Mouse (Mus musculus): ENCODE results near the gene Htr3a.

The Htr3a gene

DNA sequence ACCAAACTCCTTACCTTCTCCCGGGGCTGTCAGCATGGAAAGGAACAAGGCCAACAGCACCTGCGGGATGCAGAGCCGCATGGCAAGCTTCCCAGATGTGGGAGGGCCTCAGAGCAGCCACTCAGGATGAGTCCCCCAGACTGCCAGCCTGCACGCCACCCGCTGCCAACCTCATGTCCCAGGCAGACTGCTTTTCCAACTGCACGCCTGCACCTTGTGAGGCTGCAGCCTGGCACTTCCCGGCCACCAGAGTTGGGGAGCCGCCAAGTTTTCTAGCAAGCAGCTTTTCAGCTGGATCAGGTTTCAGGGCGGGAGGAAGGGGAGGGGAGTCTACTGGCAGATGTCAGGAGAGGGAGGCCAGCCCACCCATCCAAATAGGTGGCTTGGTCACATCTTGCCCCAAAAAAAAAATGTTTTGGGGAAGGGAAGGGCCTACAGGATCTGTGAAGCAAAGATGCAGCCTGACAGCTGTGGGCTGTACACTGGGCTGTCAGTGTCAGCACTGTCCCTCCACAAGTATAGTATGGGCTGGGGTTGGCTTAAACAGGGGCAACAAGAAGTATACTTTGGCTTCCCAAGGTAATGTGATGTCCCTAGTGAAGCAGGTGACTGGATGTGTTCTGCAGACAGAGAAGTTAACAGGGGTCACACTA lies at the start of gene Htr3a:
Gene Htr3a, minus strand, starts transcription at position 215 of the 653 bp plus-strand sequence.
- peak; percentile 47 to 59 for DNase-seq

DNA sequence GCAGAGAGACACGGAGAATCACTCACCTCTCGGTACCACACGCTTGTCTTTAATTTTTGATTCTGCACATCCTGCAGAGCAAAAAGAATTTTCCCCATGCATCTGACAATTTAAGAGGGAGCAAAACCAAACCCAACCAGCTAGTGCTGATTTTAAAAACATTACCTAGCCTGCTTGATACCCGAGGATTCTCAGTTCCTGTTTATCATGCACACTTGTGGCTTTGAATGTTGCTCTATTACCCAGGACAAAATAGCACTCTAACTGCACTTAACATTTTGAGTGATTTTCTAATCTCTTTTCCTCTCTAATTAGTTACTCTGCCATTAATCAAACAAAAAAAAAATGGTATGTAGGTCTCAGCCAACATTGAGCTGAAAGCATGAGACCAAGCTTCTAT lies 36.7 kb upstream of the Htr3a start:
- DNase-seq: no peak

DNA sequence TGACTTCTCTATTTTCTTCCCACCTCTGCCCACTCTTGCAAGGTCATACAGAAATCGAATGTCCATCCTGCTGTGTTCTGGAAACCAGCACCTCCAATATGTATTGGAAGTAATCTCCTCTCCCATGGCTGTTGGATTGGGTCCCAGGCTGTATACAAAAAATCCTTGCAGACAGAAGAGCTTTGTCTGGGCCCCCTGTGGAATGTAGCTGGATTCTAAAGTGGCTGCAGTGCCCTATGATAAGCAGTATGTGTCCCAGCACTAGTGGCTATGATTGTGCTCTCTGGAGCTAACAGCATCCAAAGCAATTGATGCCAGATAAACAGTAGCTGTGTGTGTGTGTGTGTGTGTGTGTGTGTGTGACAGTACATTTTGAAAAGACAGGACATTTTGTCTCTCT lies 31.4 kb upstream of the Htr3a start:
- no peak for DNase-seq

DNA sequence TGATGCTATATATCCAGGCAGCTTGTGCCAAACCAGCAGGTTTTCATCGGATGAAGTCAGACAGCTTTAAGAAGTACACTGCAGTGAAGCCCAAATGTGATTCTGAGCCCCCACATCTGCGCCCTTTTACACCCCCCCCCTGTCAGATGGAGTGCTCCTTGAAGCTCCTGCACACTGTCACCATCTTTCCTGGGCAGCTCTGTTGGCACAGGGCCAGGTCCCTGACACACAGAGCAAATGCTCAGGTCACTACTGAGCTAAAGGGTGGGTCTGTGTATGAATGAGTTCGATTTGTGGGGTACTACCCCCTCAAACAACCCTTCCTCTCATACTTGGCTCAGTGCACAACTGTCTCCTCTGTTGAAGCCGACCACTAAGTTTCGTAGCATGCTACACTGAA lies 18.5 kb upstream of the Htr3a start:
- no peak for DNase-seq

DNA sequence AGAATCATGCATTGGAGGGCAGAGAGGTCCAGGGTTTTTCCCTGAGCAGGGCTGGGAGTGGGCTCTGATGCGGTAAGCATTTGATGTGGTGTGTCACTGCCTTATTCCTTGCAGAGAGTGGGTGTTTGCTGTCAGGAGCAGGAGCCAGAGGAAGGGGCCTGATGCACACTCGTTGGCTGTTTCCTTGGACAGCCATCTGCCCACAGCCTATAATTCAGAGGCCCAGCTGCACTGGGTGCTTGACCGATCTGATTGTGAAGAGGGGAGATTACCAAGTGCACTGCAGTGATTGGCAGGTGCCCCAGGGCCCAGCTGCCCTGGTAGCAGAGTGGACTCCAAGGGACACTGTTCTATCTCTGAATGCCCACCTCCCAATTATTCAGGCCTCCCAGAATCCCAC lies 17.9 kb upstream of the Htr3a start:
- no peak for DNase-seq

DNA sequence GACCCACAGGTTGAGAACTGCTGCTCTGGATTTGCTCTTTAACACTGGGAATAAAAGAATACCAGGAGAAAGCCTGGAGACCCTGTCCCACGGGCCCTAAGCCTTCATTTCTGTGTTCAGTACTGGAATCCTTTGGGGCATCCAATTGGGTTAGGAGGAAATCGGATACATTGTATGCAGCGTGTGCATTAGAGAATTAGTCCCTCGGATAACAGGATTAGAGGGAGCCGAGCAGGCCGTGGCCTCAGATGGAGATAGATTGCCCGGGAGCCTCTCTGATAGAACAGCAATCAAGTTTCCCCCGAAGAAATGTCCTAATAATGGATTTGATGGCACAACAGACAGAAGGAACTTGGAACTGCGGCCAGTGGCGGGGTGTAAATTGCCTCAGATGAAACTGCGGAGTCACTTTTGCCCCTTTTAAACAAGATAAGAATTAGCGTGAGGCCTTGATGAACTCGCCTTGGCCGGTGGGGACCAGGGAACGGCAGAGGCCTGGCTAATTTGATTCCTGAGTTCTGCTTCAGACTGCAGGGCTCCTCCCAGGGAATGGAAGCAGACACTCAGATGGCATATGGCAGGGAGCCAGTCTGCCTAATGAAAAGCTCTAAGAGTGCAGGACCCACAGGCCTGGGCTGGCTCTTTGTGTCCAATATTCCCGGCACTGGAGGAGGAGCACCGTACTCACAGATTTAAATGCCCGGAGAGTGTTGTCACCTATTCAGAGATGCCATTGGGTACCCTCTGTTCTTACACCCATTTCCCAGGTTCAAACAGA lies 5.3 kb upstream of the Htr3a start:
- no peak for DNase-seq

DNA sequence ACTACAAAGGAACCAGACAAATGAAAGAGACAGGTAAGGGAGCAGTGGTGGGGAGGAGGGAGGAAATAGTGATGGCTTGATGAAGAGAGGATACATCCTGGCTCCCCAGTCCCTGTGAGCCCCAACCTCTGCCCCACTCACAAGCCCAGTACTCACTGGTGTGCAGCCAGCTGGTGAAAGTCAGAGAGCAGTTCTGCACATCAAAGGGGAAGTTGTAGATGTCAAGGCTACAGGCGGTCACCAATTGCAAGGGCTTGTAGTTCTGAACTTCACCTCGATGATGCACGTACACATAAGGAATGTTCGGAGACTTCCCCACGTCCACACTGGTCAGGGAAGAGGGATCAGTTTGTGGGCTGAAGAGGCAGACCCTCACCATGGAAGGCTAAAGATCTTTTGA lies 6.5 kb downstream of the Htr3a start:
- DNase-seq: no peak

DNA sequence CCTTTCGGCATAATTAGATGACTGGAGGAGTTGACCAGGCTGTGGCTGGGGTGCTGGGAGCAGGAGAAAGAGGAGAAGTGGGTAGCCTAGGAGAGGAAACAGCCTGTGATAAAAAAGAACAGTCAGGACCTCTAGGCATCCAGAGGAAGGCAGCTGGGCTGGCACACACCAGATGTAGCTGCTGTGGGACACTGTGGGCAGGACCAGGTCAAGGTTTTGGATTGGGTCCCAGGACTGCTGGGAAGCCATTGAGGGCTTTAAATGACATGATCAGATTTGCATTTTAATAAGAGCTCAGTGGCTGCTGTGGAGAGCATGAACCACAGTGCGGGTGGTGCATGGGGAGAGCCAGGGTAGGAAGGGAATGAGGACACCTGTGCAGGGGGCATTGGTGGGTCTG lies 7.1 kb downstream of the Htr3a start:
- DNase-seq: peak; percentile 5 to 29

DNA sequence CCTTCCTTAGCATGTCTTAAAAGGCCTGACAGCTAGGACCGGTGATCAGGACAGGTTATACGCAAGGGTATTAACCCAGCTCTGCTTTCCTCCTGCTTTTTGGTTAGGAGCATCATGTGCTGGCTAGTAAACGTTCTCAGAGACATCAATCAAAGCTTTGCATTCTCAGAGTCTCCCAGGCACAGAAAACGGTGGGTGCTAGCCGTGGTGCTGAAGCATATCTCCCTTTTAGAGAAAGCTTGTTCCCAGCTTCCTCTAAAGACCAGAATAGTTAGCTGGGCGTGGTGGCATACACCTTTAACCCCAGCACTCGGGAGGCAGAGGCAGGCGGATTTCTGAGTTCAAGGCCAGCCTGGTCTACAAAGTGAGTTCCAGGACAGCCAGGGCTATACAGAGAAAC lies 12.3 kb downstream of the Htr3a start:
- peak in 1 of 2 experiments; percentile 6 for DNase-seq

DNA sequence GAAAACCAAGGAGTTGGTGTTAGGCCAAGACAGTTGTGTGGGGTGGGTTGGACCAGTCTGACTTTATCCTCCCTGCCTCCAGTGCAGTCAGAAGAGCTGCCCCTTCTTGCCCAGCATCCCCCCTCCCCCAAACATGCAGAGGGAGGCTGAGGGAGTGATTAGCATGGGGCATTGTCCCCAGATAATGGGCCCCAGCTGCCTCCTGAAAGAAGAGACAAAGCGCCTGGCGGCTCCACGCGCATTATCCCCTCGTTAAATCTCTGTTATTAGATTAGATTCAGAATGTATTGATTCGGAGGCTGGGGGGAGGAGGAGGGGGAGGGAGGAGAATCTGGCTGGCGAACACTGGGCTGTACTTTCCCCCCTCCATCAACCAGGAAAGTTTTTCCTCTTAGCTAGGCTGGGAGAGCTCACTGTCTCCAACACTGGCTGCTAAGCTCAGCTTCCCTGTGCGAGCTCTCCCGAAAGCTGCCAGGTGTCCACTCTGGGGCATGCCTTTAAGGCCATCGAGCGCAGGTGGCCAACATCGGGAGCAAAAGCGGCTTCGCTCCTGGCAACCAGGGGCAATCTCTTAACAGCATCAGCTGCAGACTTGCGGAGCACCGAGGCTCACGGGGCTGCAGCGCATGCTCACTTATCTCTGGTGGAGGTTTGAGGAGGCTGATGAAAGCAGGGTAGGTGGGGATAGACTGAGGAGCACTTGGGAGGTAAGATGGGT lies 14.9 kb downstream of the Htr3a start:
- DNase-seq: no peak

DNA sequence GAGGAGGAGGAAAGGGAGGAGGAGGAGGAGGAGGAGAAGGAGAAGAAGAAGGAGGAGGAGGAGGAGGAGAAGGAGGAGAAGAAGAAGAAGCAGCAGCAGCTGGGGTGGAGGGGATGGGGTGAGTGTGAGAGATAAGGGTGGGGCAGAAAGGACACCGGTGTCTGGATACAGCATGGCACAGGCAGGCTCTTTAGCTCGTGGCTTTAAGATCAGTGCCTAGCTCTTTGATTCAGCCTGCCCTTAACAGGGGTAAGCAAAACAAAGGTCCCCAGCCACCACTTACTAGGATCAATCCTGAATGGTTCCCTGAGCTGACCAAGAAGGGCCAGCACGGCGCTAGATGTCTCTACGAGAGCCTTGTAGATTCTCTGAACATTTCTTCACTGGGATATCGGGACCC lies 16.1 kb downstream of the Htr3a start:
- DNase-seq: no peak

DNA sequence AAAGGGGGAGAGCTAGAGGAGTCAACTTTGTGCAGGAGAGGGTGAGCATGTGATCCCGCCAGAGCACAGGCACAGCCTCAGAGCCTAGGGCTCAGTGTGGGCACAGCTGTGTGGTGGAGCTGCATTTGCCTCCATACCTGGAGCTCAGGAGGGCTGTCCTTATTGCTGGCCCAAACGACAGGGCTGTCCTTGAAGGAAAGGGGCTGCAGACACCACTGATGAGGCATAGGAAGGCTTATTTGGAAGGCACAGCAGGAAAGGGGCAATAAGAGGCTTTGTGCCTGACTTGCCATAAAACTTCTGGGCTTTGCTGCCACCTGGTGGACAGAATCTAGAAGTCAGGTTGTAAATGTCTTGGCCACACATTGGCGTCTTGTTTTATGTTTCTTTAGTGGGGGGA lies 16.9 kb downstream of the Htr3a start:
- DNase-seq: peak; percentile 34 to 69

DNA sequence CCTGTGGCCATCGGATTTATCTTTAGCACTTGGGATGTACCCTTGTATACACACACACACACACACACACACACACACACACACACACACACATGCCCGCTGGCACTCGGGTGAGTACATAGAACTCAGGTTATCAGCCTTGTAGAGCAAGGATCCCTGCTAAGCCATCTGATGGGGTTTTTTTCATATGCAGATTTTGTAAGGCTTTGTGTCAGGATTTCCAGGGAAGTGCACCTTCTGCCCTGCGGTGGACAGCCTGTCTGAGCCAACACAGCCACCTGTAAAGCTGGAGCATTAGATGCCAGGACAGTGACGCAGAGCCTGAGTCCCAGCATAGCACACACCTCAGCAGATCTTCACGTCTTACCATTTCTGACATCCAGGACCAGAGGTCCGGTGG lies 21.8 kb downstream of the Htr3a start:
- DNase-seq: no peak

DNA sequence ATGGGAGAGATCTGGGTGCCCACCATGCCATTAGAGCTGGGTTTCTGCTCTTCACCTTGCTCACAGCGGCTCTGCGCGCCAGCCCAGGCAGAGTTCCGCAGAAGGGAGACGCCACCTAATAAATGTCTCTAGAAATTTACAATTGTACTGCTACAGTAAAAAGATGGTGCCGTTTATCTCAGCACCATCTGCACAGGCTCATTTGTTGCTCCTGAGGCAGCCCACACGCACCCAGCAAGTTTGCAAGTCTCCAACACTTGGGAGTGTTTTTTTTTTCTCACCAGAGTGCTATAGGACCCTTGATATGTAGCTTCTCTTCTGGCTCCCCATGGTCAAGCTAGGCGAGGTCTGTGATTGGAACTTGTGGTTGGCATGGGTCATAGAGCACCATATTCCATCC lies 38.0 kb downstream of the Htr3a start:
- no peak for DNase-seq

DNA sequence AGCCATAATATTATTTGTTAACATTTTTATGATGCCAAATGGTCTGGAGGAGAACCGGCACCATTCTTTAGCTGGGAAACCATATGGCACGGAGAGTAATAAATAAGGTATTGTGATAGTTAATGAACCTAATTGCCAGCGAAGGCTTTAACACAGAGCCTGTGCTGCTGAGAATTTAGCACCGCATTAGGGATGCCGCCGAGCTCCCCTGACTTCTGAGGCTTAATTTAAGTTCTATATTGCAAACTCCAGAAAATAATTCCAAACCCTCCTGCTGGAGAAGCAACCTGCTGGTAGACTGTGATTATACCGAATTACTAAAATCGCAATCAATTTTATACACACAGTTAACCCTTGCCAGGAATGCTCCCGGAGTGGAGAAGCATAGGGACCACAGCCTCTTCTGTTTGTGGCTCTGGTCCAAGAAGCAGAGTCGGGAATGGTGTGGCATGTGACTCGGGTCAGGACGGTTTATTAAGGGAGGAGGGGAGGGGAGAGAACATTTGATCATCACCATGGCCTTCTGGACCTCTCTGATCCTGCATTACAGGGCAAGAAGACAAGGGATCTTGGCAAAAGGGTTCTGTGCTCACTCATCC lies 44.3 kb downstream of the Htr3a start:
- DNase-seq: no peak

DNA sequence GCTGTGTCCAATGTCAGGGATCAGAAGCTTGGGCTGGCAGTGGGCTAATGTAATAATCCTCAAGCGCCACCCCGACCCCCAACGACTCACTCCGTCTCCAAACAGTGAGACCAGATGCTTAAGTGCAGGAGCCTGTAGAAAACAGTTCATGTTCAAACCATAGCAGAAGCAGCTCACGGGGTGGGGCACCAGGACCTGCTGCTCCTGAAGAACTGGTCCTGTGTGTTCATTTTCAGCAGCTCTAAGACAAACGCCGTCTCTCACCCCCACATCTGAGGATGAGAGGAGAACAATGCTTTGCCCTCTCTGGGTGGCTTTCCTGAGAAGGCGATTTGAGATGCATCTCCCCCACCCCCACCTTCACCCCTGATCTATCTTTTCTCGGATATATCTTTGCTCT lies 45.7 kb downstream of the Htr3a start:
- DNase-seq: no peak

DNA sequence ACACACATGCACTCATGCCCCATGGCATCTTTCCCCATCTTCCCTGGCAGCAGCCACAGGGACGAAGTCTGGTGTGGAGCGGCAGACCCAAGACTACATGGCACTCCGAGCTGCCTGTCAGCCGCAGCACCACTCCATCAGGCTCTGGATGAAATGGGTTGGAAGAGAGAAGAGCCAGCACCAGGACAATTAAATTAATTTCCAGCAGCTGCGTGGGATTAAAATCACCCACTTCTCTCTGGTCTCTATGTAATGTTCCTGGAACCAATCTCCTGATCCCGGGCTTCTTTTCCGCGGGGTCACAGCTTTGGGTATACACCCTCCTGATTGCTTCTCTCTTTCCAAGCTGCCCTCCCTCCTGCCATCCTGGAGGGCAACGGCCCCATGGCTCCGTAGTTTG lies 49.4 kb downstream of the Htr3a start:
- no peak for DNase-seq

DNA sequence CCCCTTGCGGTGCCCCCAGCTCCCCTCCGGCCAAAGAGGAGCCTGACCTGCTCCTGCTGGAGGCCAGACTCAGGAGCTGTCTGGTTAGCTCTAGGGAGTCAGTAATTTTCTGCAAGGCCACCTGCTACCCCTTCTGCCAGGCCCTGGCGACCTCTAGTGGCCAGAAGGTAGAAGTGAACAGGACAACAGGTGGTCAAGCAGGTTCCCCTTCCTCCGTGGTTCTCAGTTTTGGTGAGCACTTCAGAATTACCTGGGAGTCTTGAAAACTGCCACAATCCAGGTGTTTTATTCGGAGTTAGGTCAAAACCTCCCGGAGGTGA lies 50.4 kb downstream of the Htr3a start:
- DNase-seq: peak; percentile 64 to 71

DNA sequence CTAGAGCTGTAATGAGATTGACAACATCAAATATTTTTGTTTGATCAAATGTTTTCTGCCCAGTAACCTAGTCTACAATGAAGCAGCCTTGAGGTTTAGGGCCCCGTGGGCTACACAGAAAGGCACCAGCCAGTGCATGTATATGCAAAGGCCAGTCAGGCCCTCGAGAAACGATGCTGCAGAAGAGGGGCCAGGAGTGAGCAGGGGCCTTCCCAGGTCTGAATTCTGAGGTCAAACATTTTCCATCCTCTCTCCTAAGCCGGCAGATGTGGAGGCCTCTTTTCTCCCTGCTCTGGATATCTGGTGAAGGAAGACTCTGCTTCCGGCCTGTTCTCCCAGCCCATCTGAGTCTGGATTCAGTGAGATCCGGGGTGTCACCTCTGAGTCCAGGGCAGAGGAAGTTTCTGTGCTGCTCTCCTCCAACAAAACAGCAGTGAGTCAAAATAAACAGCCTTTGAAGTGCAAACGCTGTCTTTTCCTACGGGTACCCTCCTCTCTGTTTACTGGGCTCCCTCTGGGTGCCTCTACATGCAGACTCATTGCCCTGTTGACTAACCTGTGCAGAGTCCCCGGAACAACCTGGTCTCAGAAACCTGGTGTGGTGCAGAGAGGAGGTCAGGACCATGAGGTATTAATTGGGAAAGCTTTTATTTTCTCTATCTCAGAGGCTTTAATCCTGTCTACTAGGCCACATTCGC lies 50.9 kb downstream of the Htr3a start:
- DNase-seq: no peak

DNA sequence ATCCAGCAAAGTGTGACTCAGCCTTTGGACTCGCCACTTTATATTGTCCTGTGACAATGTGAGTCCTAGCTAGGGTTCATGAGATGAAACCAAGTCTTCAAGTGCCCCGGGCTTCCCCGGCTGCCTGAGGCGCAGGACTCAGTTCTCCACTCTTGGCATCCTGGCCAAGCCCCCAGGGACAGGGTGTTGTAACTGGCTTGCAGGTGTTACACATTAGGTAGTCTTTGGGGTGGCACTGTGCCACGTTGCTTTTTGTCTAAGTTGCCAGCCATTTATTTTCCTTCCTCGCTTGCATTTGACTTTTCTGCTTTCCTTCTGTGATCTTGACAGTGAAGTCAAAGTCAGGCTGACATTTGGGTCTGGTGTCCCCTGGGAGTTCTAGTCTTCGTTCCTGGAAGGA lies 53.0 kb downstream of the Htr3a start:
- no peak for DNase-seq

DNA sequence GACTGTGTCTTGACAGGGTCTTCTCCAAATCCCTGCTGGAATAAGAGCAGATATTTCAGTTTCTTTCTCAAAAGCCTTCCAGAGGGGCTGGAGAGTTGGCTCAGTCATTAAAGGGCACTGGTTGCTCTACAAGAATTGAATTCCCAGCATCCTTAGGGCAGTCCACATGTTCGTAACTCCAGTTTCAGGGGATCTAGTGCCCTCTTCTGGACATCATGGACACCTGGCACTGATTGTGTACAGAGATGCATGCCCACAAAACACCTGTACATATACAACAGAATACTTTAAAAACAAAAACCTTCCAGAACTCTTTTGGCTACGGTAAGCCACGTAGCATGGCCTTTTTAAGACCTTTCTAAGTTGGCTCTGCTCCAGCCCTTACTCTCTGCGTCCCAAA lies 54.7 kb downstream of the Htr3a start:
- DNase-seq: no peak

DNA sequence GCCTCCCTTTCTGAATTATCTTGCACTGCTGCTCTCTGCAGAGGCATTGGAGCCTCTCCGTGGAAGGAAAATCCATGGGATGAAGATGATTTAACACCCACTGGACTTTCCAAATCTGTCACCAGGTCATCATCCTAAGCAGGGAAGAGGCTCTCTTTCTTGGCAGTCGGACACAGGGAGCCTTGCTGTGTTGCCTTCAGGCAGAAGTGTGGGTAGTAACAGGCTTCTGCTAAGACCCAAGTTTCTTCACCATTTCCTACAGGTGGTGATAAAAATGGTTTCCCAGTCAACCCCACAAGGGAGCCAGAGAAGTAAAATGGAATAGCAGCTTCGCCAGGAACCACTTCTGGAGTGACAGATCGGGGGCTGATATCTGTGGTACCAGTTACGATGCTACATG lies 61.4 kb downstream of the Htr3a start:
- DNase-seq: no peak

Data from kidney, adult 8-10 months (tissue).